Mouse (Mus musculus) midbrain, postnatal 0 days (tissue): ENCODE measurements around the gene Cntrl. TPM values are rescaled to one million over a fixed set of nuclear protein-coding genes. Genes with fewer than 3 reads are reported as not detected.

Experiments used
- ATAC-seq: fragments of 200-750 bp; cut with Nextera tagmentation; 2 replicates; pipeline ENCODE4 v1.8.0; 2017; ENCODE audit warnings: moderate number of reproducible peaks, mild to moderate bottlenecking, moderate TSS enrichment, moderate library complexity; ENCODE audit not compliant: low FRiP score
- DNase-seq: peaks from one replicate; pipeline ENCODE4 v3.0.0-alpha.2; 2015; ENCODE audit warnings: low spot score
- H3K27ac ChIP-seq: fragments of 300-500 bp; sonication (generic); 2 replicates; pipeline ENCODE4 v1.5.1; 2014; ENCODE audit warnings: low read depth, mild to moderate bottlenecking, low read length, mixed read lengths
- H3K27me3 ChIP-seq: fragments of 300-500 bp; sonication (generic); 2 replicates; pipeline ENCODE4 v1.6.1; 2014; ENCODE audit warnings: low read length, control low read depth, mixed read lengths; ENCODE audit not compliant: insufficient read depth
- H3K36me3 ChIP-seq: fragments of 300-500 bp; sonication (generic); 2 replicates; pipeline ENCODE4 v1.6.1; 2014; ENCODE audit warnings: low read length, control low read depth, mixed read lengths; ENCODE audit not compliant: insufficient read depth
- H3K4me1 ChIP-seq: fragments of 300-500 bp; sonication (generic); 2 replicates; pipeline ENCODE4 v1.6.1; 2014; ENCODE audit warnings: mild to moderate bottlenecking, control low read depth, antibody characterized with exemption, low read length, mixed read lengths; ENCODE audit not compliant: insufficient read depth
- H3K4me2 ChIP-seq: fragments of 300-500 bp; sonication (generic); 2 replicates; pipeline ENCODE4 v1.6.1; 2014; ENCODE audit warnings: low read depth, mild to moderate bottlenecking, low read length, mixed read lengths; ENCODE audit not compliant: poor library complexity, severe bottlenecking
- H3K4me3 ChIP-seq: fragments of 300-500 bp; sonication (generic); 2 replicates; pipeline ENCODE4 v1.5.1; 2014; ENCODE audit warnings: low read depth, mild to moderate bottlenecking, low read length, moderate library complexity
- H3K9ac ChIP-seq: fragments of 300-500 bp; sonication (generic); replicated peaks from 2 replicates; pipeline ENCODE4 v1.6.1; 2014; ENCODE audit warnings: mild to moderate bottlenecking, low read length, moderate library complexity, mixed read lengths; ENCODE audit not compliant: poor library complexity, severe bottlenecking
- H3K9me3 ChIP-seq: fragments of 300-500 bp; sonication (generic); 2 replicates; pipeline ENCODE4 v1.6.1; 2016; ENCODE audit warnings: low read length, control low read depth
- CTCF ChIP-seq: IDR thresholded peaks from 2 replicates; pipeline ENCODE4 v1.5.1; 2016; ENCODE audit warnings: antibody characterized with exemption, mild to moderate bottlenecking
- WGBS: fragments of 180-500 bp; shearing (Covaris S2); extraction: QIAGEN DNeasy Blood & Tissue Kit; methylation state at CpG from one replicate; pipeline ENCODE4 v1.1.7; 2014; 5-methylcytosine and 5-hydroxymethylcytosine counted together
- polyA plus RNA-seq: library from polyadenylated mRNA; unstranded; fragments of >200 nt; fragmentation: Nextera tagmentation; extraction: Ambion mirVana; gene quantifications from 2 replicates; pipeline ENCODE4 v1.2.1, GENCODE M21; 2015
- total RNA-seq: library from RNA; depleted of rRNA; stranded (reverse); fragments of >200 nt; gene quantifications from 2 replicates; pipeline ENCODE4 v1.2.3, GENCODE M21; 2014

Cntrl gene
- total and polyA plus RNA-seq, 2 experiments from 2014 or later, result 7.0 to 8.2 TPM

DNA sequence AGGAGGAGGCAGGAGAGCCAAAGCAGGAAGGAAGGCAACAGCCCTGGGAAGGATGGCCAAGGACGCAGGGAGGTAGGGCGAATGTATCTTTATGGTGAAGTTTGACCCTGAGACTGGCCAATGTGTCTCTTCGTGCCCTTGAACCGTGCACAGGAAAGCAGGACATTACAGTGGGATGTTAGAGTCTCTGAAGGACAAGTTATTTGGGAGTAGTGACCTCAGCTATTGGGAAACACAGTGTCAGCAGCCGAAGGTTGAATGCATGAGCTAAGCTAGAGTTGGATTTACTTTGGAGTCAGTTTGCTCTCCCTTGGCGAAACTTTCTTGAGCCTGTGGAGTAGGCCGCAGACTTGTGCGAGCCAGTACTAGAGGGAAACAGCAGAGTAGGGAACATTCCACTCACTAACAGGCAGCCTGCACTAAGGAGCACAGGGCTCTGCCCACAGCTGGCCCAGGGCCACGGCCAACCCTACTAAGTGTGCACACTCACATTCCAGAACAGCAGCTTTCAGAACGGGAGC lies 62.1 kb downstream of the Cntrl start:
- peaks cover 65% of the 10 kb centered on the region for H3K36me3 ChIP-seq
- TF ChIP-seq CTCF, result no peak

GRCm38 (mm10) chr2:35172246-35172645 lies 63.0 kb downstream of the Cntrl start:
- TF ChIP-seq CTCF, result no peak
- Histone ChIP-seq H3K9me3 (no peaks in the 10 kb centered on the region), H3K9ac (no peak overlapping the region), H3K4me3 (no peak overlapping the region), H3K4me1 (no peaks in the 10 kb centered on the region), H3K27me3 (no peaks in the 10 kb centered on the region), H3K27ac (no peak overlapping the region), H3K4me2 (no peak overlapping the region), H3K36me3 (peaks cover 61% of the 10 kb centered on the region)
- ATAC-seq, result no peak
- no peak for DNase-seq
- WGBS, result 94% methylated on average over 4 of the region's 4 CpGs

More for the DNA sequence above, 62.1 kb downstream of the Cntrl start:
- Histone ChIP-seq H3K9ac (no peak overlapping the region), H3K4me1 (no peaks in the 10 kb centered on the region), H3K27ac (no peak overlapping the region), H3K4me2 (no peak overlapping the region), H3K9me3 (no peaks in the 10 kb centered on the region), H3K4me3 (no peak overlapping the region), H3K27me3 (no peaks in the 10 kb centered on the region)
- 89% methylated on average over 10 of the region's 10 CpGs for WGBS
- ATAC-seq (no peak), DNase-seq (no peak)

DNA sequence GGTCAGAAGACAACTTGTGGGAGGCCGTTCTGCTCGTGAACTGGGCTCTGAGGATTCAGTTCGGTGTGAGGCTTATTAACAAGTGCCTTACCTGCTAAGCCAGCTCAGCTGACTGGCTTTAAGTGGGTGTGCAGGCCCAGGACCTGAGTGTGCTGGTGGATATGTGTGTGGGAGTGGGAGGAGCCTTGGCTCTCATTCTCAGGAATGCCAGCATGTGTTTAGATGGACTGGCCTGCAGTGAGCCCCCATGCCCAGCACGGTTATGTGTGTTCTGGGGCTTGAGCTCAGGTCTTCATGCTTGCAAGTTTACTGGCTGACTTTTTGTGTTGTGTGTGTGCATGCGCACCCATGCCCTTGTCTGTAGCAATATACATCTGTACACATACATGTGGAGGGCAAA lies 64.4 kb downstream of the Cntrl start:
- Histone ChIP-seq H3K4me1 (no peaks in the 10 kb centered on the region), H3K9me3 (no peaks in the 10 kb centered on the region), H3K27ac (no peak overlapping the region), H3K4me2 (no peak overlapping the region), H3K9ac (no peak overlapping the region), H3K36me3 (peaks cover 67% of the 10 kb centered on the region), H3K4me3 (no peak overlapping the region), H3K27me3 (no peaks in the 10 kb centered on the region)
- no peak for TF ChIP-seq CTCF
- ATAC-seq (no peak), DNase-seq (no peak)
- 92% methylated on average over 5 of the region's 5 CpGs for WGBS

GRCm38 (mm10) chr2:35174100-35174499 lies 64.8 kb downstream of the Cntrl start:
- WGBS, result 74% methylated on average over 5 of the region's 5 CpGs

DNA sequence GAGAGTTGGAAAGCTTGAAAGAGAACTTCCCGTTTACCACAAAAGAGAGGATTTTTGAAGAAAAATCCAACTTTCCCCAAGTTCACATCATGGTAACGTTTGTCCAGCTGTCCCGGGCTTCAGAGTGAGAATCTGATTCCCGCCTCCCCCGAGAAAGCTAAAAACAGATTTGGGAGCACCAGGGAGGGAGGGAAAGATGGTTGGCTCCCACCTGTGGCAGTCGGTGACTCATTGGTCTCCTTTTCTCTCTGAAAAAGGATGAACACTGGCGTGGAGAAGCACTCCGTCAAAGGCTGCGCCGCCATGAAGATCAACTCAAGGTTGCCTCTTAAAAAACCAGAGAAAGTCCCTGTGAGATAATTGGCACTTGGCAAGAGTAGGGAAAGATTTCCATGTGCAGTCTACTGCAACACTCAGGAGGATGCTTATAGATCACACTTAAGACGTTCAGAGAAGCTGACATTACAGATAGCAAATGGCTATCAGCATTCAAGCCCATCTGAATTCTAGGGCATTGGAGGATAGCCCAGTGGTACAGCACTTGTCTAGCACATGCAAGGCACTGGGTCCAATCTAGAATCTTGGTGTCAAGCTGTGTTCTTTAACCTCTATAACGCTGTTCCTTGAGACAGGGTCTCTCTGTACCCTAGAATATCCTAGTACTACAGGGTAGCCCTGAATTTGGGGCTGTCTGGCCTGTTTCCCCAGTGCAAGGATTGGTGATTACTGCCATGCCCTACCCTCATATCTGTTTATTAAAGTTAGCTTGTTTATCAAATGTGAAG lies 66.2 kb downstream of the Cntrl start:
- no peak overlapping the region for H3K27ac ChIP-seq
- no peaks in the 10 kb centered on the region for H3K4me1 ChIP-seq
- no peak for ATAC-seq
- TF ChIP-seq CTCF, result no peak
- peaks cover 61% of the 10 kb centered on the region for H3K36me3 ChIP-seq
- no peak overlapping the region for H3K4me2 ChIP-seq
- WGBS, result 93% methylated on average over 12 of the region's 12 CpGs
- H3K4me3 ChIP-seq, result no peak overlapping the region
- H3K9me3 ChIP-seq, result no peaks in the 10 kb centered on the region
- no peaks in the 10 kb centered on the region for H3K27me3 ChIP-seq
- DNase-seq, result no peak
- no peak overlapping the region for H3K9ac ChIP-seq

More at GRCm38 (mm10) chr2:35174100-35174499, 64.8 kb downstream of the Cntrl start:
- no peak for TF ChIP-seq CTCF
- Histone ChIP-seq H3K27ac (no peak overlapping the region), H3K4me2 (no peak overlapping the region), H3K9ac (no peak overlapping the region), H3K4me3 (no peak overlapping the region), H3K9me3 (no peaks in the 10 kb centered on the region), H3K27me3 (no peaks in the 10 kb centered on the region), H3K4me1 (no peaks in the 10 kb centered on the region), H3K36me3 (peaks cover 67% of the 10 kb centered on the region)
- no peak for DNase-seq
- no peak for ATAC-seq

- H3K9me3 ChIP-seq, result no peaks in the 10 kb centered on the region
- no peak overlapping the region for H3K27ac ChIP-seq
- DNase-seq (no peak), ATAC-seq (no peak)
- H3K36me3 ChIP-seq, result peaks cover 53% of the 10 kb centered on the region
- H3K4me1 ChIP-seq, result no peaks in the 10 kb centered on the region
- no peak for TF ChIP-seq CTCF
- 83% methylated on average over 3 of the region's 3 CpGs for WGBS
- no peak overlapping the region for H3K4me2 ChIP-seq
- H3K9ac ChIP-seq, result no peak overlapping the region
- no peaks in the 10 kb centered on the region for H3K27me3 ChIP-seq
- no peak overlapping the region for H3K4me3 ChIP-seq
Observed at GRCm38 (mm10) chr2:35178153-35178552, 68.9 kb downstream of the Cntrl start.
